Mouse (Mus musculus): ENCODE data around the gene Ube2t. TPM values are rescaled to one million over a fixed set of nuclear protein-coding genes. Genes with fewer than 3 reads are reported as not detected.

The Ube2t gene
- 12.8 and 15.0 TPM in 2 replicates for polyA plus RNA-seq (2015; fragmentation: Nextera tagmentation; extraction: Ambion mirVana)

- WGBS = 3% methylated on average over 50 of the region's 50 CpGs
- Histone ChIP-seq H3K9me3 (no peaks in the 10 kb centered on the region), H3K27ac (replicated peaks) (no peak within 1 kb of the TSS), H3K4me1 (replicated peaks) (peaks cover 11% of the 10 kb centered on the region), H3K9ac (peak within 1 kb of the TSS; percentile 46), H3K4me3 (peak within 1 kb of the TSS; percentile 67), H3K27me3 (peaks cover 8% of the 10 kb centered on the region; the same call in 1 of the 2 replicates), H3K4me2 (peak within 1 kb of the TSS; percentile 68), H3K36me3 (no peaks in the 10 kb centered on the region)
- peak; percentile 100 for ATAC-seq (ENCODE audit: low FRiP score, low read depth)
Measured at GRCm38 (mm10) chr1:134962053-134962803, at the start of gene Ube2t. Gene Ube2t, plus strand, starts transcription at chr1:134962565.

GRCm38 (mm10) chr1:134913535-134913934 is 48.8 kb upstream of the Ube2t start:
- H3K9me3 ChIP-seq = no peaks in the 10 kb centered on the region
- WGBS = 77% methylated on average over 4 of the region's 4 CpGs
- no peaks in the 10 kb centered on the region for H3K4me1 ChIP-seq (replicated peaks)
- no peak overlapping the region for H3K4me3 ChIP-seq
- H3K36me3 ChIP-seq = no peaks in the 10 kb centered on the region
- H3K27me3 ChIP-seq = no peaks in the 10 kb centered on the region
- no peak overlapping the region for H3K9ac ChIP-seq
- no peak overlapping the region for H3K4me2 ChIP-seq
- H3K27ac ChIP-seq (replicated peaks) = no peak overlapping the region
- ATAC-seq (ENCODE audit: low FRiP score, low read depth) = no peak

DNA sequence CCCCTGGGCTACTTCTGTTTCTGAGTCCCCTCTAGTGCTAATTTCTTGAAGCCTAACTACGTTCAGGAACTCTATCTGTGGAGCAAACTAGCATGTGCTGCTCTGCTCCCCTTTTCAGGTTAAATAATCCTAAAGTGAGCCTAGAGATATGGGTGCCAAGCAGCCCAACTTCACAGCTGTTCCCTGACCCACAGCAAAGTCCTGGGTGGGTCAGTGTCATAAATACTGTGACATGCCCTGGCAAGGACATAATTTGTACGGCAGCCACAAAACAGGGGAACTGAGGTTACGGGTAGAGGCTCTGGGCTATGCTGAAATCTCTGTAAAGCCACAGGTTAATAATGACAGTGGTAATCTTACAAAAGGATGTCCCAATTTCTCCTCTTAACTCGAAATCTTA is 46.9 kb upstream of the Ube2t start:
- Histone ChIP-seq H3K36me3 (no peaks in the 10 kb centered on the region), H3K4me1 (replicated peaks) (no peaks in the 10 kb centered on the region), H3K9me3 (no peaks in the 10 kb centered on the region), H3K4me3 (no peak overlapping the region), H3K27me3 (no peaks in the 10 kb centered on the region), H3K4me2 (no peak overlapping the region), H3K9ac (no peak overlapping the region), H3K27ac (replicated peaks) (no peak overlapping the region)
- ATAC-seq (ENCODE audit: low FRiP score, low read depth) = no peak
- 83% methylated on average over 4 of the region's 4 CpGs for WGBS

DNA sequence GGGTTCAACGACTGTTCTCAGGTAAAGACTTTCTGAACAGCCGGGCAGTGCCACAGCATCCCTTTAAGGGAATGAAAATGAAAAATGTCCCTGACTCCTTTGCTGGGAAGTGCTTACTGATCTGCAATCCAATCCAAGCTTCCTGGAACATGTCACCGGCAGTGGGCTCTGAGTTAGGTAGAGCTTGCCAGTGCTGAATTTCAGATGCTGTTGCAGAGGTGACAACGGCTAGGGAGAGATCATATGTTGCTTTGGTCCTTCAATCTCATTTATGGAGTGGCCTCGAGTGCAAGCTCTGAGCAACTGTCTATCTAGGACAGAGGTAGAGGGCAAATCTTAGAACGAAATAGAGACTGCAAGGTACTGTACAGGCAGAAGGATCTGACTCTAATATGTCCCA is 43.4 kb upstream of the Ube2t start:
- H3K9me3 ChIP-seq = no peaks in the 10 kb centered on the region
- H3K9ac ChIP-seq = no peak overlapping the region
- H3K36me3 ChIP-seq = no peaks in the 10 kb centered on the region
- no peak overlapping the region for H3K27ac ChIP-seq (replicated peaks)
- no peak overlapping the region for H3K4me2 ChIP-seq
- H3K4me1 ChIP-seq (replicated peaks) = no peaks in the 10 kb centered on the region
- 91% methylated on average over 6 of the region's 6 CpGs for WGBS
- no peak for ATAC-seq (ENCODE audit: low FRiP score, low read depth)
- no peak overlapping the region for H3K4me3 ChIP-seq
- no peaks in the 10 kb centered on the region for H3K27me3 ChIP-seq

DNA sequence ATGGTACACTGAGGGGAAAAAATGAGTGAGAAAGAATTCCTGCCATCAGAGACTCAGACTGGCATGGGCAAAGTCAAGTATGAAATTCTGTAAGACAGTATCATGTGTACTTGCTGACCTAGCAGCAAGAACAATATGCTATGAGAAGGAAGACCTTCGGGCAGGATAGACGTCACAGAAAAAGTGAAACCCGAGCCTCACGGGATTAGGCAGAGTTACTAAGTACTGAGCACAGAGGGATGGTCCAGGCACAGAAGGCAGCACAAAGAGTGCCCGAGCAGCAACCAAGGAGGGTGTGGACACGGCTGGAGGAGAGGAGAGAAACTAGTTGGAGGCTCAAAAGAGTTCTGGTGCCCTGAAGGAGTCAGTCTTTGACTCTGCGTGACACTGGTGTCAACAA is 29.9 kb upstream of the Ube2t start:
- no peak for ATAC-seq (ENCODE audit: low FRiP score, low read depth)
- no peak overlapping the region for H3K4me2 ChIP-seq
- WGBS = 60% methylated on average over 7 of the region's 7 CpGs
- no peak overlapping the region for H3K9ac ChIP-seq
- no peak overlapping the region for H3K4me3 ChIP-seq
- H3K27ac ChIP-seq (replicated peaks) = no peak overlapping the region
- no peaks in the 10 kb centered on the region for H3K27me3 ChIP-seq
- no peaks in the 10 kb centered on the region for H3K36me3 ChIP-seq
- no peaks in the 10 kb centered on the region for H3K4me1 ChIP-seq (replicated peaks)
- no peaks in the 10 kb centered on the region for H3K9me3 ChIP-seq

DNA sequence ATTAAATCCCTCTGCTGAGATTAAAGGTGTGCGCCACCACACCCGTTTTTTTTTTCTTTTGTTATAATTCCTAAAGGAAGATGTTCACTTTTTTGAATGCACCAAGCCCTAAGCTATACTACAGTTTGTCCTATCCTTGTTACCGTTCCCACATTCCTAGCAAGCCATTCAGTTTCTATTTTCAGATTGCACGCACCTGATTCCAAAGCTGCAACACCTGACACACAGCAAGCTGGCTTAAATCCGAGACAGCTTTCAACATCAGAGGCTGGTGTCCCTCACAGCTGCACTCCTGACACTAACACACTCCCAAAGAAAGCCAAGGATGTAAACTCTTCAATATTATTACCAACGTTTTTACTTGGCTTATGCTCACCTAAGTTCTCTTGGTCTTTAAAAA is 26.0 kb upstream of the Ube2t start:
- WGBS = 94% methylated on average over 6 of the region's 6 CpGs
- Histone ChIP-seq H3K9me3 (no peaks in the 10 kb centered on the region), H3K27ac (replicated peaks) (no peak overlapping the region), H3K4me2 (no peak overlapping the region), H3K4me1 (replicated peaks) (no peaks in the 10 kb centered on the region), H3K27me3 (no peaks in the 10 kb centered on the region), H3K9ac (no peak overlapping the region), H3K36me3 (no peaks in the 10 kb centered on the region), H3K4me3 (no peak overlapping the region)
- ATAC-seq (ENCODE audit: low FRiP score, low read depth) = no peak

GRCm38 (mm10) chr1:134938233-134938632 is 24.1 kb upstream of the Ube2t start:
- no peaks in the 10 kb centered on the region for H3K36me3 ChIP-seq
- no peak overlapping the region for H3K4me2 ChIP-seq
- no peak overlapping the region for H3K4me3 ChIP-seq
- H3K9me3 ChIP-seq = no peaks in the 10 kb centered on the region
- no peak for ATAC-seq (ENCODE audit: low FRiP score, low read depth)
- H3K4me1 ChIP-seq (replicated peaks) = no peaks in the 10 kb centered on the region
- no peaks in the 10 kb centered on the region for H3K27me3 ChIP-seq
- no peak overlapping the region for H3K27ac ChIP-seq (replicated peaks)
- H3K9ac ChIP-seq = no peak overlapping the region
- WGBS = 90% methylated on average over 1 of the region's 1 CpGs

- Histone ChIP-seq H3K27ac (replicated peaks) (no peak overlapping the region), H3K4me1 (replicated peaks) (no peaks in the 10 kb centered on the region), H3K9me3 (no peaks in the 10 kb centered on the region), H3K9ac (no peak overlapping the region), H3K4me2 (no peak overlapping the region), H3K27me3 (no peaks in the 10 kb centered on the region), H3K4me3 (no peak overlapping the region), H3K36me3 (no peaks in the 10 kb centered on the region)
- WGBS = 74% methylated on average over 4 of the region's 4 CpGs
- ATAC-seq (ENCODE audit: low FRiP score, low read depth) = no peak
Measured at GRCm38 (mm10) chr1:134940863-134941262, 21.5 kb upstream of the Ube2t start.

GRCm38 (mm10) chr1:134942898-134943297 is 19.5 kb upstream of the Ube2t start:
- H3K9me3 ChIP-seq = no peaks in the 10 kb centered on the region
- no peak overlapping the region for H3K4me3 ChIP-seq
- H3K27ac ChIP-seq (replicated peaks) = no peak overlapping the region
- H3K9ac ChIP-seq = no peak overlapping the region
- no peak overlapping the region for H3K4me2 ChIP-seq
- 95% methylated on average over 2 of the region's 2 CpGs for WGBS
- H3K36me3 ChIP-seq = 0 out of 2 replicates have a peak, but pooled peaks cover under 1% of the 10 kb centered on the region
- H3K4me1 ChIP-seq (replicated peaks) = no peaks in the 10 kb centered on the region
- H3K27me3 ChIP-seq = no peaks in the 10 kb centered on the region
- no peak for ATAC-seq (ENCODE audit: low FRiP score, low read depth)

DNA sequence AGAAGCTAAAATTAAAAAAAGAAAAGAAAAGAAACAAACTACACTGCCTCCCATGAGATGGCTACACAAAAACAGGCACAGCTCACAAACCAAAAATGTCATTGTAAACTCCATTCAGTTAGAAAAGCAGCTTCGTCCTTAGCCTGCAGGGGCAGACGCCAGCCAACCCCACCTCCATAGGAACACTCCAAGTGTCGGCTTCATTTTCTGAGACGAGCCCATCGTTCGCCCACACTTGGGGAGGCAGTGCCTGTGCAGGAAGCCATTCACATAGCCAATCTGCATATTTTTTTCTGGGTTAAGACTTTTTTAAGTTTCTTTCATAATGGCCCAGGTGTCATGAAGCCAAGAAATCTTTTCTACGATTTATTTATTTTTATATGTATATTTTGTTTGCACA is 14.8 kb upstream of the Ube2t start:
- Histone ChIP-seq H3K4me1 (replicated peaks) (no peaks in the 10 kb centered on the region; the same call in 1 of the 2 replicates), H3K9ac (no peak overlapping the region), H3K4me3 (no peak overlapping the region), H3K27me3 (no peaks in the 10 kb centered on the region), H3K9me3 (no peaks in the 10 kb centered on the region), H3K4me2 (no peak overlapping the region), H3K27ac (replicated peaks) (no peak overlapping the region), H3K36me3 (0 out of 2 replicates have a peak, but pooled peaks cover 10% of the 10 kb centered on the region)
- WGBS = 83% methylated on average over 7 of the region's 7 CpGs
- no peak for ATAC-seq (ENCODE audit: low FRiP score, low read depth)

- WGBS = 86% methylated on average over 3 of the region's 3 CpGs
- H3K4me3 ChIP-seq = no peak overlapping the region
Measured at GRCm38 (mm10) chr1:134949946-134950345, 12.4 kb upstream of the Ube2t start.

DNA sequence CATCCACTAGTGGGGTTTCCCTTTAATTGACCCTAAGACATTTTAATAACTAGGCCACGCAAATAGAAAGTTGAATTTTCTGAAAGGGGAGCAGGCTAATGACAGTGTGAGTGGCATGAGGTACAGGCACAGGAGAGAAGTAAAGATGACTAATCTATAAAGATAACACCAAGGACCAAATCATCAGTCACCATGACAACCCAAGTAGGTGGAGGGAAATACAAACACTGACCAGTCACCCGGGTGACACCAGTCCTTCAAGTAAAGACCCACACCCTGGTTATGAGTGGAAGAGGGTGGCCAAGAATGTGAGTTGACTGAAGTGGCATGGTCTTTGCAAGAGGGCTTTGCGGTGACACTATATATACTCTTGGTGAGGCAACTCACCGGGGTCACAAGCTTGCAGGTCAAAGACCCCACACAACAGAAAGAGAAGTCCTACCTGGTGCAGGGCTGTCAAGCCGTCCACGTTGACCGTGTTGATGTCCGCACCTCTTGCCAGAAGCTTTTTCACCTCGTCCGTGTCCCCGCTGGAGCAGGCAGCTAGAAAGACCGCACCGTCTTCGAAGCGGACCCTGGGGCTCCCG is 7.2 kb upstream of the Ube2t start:
- Histone ChIP-seq H3K27me3 (no peaks in the 10 kb centered on the region), H3K9ac (peak overlapping the region; percentile 86), H3K27ac (replicated peaks) (peak overlapping the region; percentile 94), H3K9me3 (no peaks in the 10 kb centered on the region), H3K4me3 (peak overlapping the region; percentile 93), H3K4me1 (replicated peaks) (peaks cover 13% of the 10 kb centered on the region), H3K36me3 (0 out of 2 replicates have a peak, but pooled peaks cover 7% of the 10 kb centered on the region), H3K4me2 (peak overlapping the region; percentile 82)
- WGBS = 6% methylated on average over 16 of the region's 16 CpGs
- no peak; the same call in 1 of the 2 replicates for ATAC-seq (ENCODE audit: low FRiP score, low read depth)

More at GRCm38 (mm10) chr1:134949946-134950345, 12.4 kb upstream of the Ube2t start:
- Histone ChIP-seq H3K9me3 (no peaks in the 10 kb centered on the region), H3K36me3 (0 out of 2 replicates have a peak, but pooled peaks cover 10% of the 10 kb centered on the region), H3K4me2 (no peak overlapping the region), H3K27me3 (no peaks in the 10 kb centered on the region), H3K4me1 (replicated peaks) (peaks cover 11% of the 10 kb centered on the region), H3K27ac (replicated peaks) (no peak overlapping the region), H3K9ac (no peak overlapping the region)
- ATAC-seq (ENCODE audit: low FRiP score, low read depth) = no peak

All from hindbrain, embryonic 15.5 days (tissue).